Mouse (Mus musculus) MEL-GATA-1-ER (cell line): ENCODE measurements around the gene Pcolce.
A peak's percentile ranks its signal among the peaks of the same experiment; 100 is the strongest.
"Not testable (repeated sequence)": the region's sequence is repeated elsewhere in the genome, so short reads cannot be mapped to it uniquely, and the experiment has no call there.

Experiments
- DNase-seq: peaks from one replicate; pipeline ENCODE4 v3.0.0-alpha.2; 2012; ENCODE audit warnings: low read depth; ENCODE audit errors: extremely low read depth

The Pcolce gene

GRCm38 (mm10) chr5:137629906-137630545 lies 16.4 kb upstream of the Pcolce start:
- DNase-seq: no peak

DNA sequence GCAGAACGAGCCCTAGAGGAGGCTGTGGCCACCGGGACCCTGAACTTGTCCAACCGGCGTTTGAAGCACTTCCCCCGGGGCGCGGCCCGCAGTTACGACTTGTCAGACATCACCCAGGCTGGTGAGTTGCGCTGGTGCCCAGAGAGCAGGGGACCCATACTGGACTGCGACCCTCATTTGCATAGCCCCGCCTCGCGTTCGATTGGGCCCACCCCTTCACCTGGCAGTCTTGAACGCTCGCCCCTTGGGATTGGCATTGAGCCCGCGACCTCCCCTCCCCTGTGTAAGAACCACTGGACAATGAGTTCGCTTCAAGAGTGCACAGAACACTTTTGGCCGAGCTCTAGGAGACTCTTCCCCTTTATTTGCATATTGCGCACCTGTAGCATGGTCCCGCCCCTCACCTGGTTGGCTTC lies 15.7 kb upstream of the Pcolce start:
- DNase-seq: no peak

GRCm38 (mm10) chr5:137628498-137629305 lies 15.1 kb upstream of the Pcolce start, which contains the start of the genes Fbxo24, Lrch4 and Gm20605:
Gene Fbxo24 (minus strand): TSS chr5:137629002.
Gene Lrch4 (plus strand): TSS chr5:137629121.
Gene Gm20605 (plus strand): TSS chr5:137629175.
- DNase-seq: peak; percentile 100

DNA sequence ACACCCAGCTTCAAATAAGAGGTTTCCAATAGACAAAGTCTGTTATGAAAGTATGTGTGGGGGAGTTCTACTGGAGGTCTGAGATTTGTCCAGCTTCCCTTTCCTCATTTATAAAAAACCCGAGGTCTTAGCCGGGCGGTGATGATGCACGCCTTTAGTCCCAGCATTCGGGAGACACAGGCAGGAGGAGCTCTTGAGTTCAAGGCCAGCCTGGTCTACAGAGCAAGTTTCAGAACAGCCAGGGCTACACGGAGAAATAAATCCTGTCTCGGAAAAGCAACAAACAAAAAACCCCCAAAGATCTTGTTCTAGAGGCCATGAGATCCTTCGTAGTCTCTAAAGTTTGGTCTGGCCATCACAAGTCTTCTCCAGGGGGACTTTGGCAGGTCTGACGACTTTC lies 14.4 kb upstream of the Pcolce start:
- DNase-seq: no peak

GRCm38 (mm10) chr5:137623937-137624530 lies 10.4 kb upstream of the Pcolce start:
- DNase-seq: no peak

DNA sequence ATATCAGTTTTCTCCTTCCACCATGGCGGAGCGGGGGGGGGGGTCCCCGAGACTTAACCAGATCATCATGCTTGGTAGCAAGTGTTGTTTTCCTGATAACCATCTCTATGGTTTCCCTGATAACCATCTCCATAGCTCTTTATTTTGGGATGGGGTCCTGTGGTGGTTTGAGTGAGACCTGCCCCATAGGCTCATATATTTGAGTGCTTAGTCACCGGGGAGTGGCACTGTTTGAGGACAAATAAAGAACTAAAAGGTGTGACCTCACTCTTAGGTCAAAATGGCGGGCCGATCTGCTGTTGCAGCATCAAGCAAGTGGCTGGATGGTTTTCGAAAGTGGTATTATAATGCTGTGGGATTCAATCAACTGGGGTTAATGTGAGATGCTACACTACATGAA lies 1.8 kb upstream of the Pcolce start:
- no peak for DNase-seq

- DNase-seq: not testable (repeated sequence)
Measured at GRCm38 (mm10) chr5:137614921-137615320, 1.3 kb upstream of the Pcolce start.

DNA sequence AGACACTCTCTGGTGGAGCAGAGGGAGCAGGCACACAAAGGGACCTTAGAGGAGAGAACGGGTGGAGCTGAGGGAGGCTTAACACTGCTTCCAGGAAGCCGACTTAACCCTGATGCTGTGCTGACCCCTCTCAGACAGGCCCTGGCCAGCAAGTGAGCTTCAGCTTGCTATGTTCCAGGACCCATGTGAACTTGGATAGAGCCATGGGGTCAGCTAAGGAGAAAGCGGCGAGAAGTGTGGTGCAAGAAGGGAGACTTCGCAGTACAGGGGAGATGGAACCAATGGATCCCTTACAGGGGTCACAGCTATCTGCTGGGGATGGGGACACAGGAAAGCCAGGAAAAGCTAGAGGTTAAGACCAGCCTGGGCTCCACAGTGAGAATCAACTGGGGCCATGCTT lies 508 bp downstream of the Pcolce start:
- DNase-seq: no peak

- DNase-seq: no peak
Measured at GRCm38 (mm10) chr5:137611245-137611602, 2.4 kb downstream of the Pcolce start.

DNA sequence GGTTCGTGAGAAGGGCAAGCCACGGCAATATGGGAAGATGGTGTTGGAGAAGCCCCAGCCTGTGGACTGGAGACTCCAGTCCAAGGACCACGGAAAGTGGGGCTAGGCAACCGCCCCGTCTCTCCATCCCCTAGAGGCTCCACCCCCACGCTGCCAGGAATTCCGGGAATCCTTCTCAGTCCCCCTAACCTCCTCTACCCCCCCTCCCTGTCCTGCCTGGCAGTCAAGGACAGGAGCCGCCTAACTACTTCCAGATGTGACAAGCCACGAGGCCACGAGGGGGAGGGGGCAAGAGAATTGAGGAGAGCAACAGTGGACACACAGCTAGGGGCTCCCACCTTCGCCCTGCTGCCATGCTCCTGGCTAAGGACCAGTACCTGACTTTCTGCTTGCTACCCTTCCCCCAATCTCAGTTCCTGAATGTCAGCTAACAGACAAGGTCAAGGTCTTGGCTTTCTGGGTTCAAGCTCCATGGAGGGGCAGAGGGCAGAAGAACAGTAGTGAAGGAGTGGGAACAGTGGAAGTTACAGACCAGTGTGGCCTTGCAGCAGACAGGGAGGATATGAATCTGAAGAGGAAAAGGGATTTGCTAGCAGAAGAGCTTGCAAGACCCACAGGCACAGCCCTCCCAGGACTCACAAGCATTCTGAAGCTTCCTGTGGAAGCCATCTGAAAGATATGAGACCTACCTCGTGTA lies 2.9 kb downstream of the Pcolce start:
- no peak for DNase-seq

DNA sequence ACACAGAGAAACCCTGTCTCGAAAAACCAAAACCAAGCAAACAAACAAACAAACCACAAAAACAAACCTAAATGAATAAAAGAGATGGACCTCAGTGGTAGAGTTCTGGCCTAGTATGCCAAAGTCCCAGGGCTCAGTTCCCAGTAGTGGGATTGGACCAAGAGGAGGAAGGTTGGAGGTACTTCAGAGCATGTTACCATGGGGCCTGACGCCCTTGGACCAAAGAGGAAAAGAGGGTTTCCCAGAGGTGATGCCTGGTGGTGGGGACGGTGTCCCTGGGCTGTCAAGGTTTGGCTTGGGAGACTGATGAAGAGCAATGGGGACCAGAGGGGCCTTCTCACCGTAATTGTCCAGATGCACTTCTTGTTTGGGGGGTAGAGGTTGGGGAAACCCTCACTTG lies 3.5 kb downstream of the Pcolce start:
- DNase-seq: no peak

DNA sequence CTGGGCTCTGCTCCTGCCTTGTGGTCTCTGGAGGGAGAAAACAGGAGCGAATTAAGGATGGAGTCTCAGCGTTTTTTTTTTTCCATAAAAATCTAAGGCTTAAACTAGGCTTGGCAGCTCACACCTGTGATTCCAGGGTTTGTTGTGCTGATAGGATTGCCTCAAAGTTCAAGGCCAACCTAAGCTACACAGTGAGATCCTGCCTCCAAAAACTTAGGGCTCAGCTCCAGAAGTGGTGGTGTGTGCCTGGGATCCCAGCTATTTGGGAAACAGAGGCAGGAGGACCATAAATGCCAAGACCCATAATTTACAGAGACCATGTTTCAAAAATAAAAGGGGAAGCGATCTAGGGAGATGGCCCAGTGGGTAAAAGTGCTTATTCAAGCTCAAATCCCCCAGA lies 4.3 kb downstream of the Pcolce start:
- no peak for DNase-seq

GRCm38 (mm10) chr5:137608654-137609190 lies 4.9 kb downstream of the Pcolce start:
- DNase-seq: no peak

- DNase-seq: no peak
Measured at GRCm38 (mm10) chr5:137607860-137608653, 5.5 kb downstream of the Pcolce start.

GRCm38 (mm10) chr5:137601365-137601729 lies 12.2 kb downstream of the Pcolce start:
- DNase-seq: no peak

DNA sequence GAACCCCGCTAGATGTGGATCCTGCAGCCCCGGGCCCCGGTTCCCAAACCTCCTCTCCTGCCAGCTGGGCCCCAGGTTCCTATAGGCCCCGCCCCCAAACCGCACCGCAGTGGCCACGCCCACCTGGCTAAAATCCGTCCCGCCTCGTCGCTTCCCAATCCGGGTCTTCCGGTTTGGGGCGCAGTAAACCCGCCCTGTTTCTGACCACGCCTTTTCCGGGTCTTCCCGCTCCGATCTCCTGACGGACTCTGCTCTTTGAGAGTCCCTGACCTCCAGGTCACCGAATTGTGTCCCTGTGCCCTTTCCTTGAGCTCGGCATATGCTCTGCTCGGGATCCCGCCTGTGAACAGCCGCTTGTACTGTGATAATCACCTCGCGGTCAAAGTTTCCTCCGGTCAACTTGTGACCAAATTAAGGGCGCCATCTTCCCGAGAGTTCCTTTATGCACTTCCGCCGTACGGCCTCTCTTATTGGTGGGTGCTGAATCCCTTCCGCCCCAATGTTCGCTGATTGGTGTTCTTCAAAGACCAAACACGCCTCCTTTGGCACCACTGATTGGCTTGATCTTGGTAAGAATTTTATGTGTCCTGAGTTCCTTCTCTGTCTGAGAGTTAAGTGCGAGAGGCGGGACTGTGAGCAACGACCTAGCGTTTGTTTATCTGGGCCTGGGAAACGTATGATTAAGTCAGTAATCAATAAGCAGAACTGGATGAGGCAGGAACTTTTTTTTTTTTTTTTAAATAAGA lies 12.8 kb downstream of the Pcolce start, which contains the start of gene Mospd3:
TSS of gene Mospd3 (minus strand) at position 440 of the 746 bp plus-strand sequence.
- peak; percentile 100 for DNase-seq

GRCm38 (mm10) chr5:137600281-137600618 lies 13.3 kb downstream of the Pcolce start:
- DNase-seq: no peak

DNA sequence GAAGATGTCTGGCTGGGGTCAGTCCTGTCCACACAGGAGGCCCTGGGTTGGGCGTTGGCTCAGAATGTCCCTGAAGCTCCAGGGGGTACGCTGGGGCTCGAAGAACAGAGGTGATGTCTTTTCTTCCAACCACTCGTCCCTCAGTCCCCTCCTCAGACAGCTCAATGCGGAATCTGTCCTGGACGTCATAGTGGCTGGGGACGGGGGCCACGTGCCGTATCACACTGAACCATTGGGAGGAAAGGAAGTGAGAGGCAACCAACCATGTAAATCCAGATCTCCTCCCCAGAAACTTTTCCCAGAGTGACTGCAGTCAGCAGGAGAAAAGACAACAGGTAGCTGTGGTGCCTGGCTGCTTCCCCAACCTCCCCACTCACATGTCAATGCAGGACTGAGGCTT lies 14.0 kb downstream of the Pcolce start:
- DNase-seq: no peak

- DNase-seq: peak; percentile 67
Measured at GRCm38 (mm10) chr5:137598100-137598826, 15.3 kb downstream of the Pcolce start.
